Mouse (Mus musculus): ENCODE data around the gene Dock3. TPM values are rescaled to one million over a fixed set of nuclear protein-coding genes. Genes with fewer than 3 reads are reported as not detected.

Dock3 gene
- total RNA-seq (2021): 1 to 10 TPM in 1 of 2 experiments, under 1 TPM in 1; 0.63 to 1.6 TPM
- long read RNA-seq, experiment 1: 0 reads
- long read RNA-seq, experiment 2: 0 reads

DNA sequence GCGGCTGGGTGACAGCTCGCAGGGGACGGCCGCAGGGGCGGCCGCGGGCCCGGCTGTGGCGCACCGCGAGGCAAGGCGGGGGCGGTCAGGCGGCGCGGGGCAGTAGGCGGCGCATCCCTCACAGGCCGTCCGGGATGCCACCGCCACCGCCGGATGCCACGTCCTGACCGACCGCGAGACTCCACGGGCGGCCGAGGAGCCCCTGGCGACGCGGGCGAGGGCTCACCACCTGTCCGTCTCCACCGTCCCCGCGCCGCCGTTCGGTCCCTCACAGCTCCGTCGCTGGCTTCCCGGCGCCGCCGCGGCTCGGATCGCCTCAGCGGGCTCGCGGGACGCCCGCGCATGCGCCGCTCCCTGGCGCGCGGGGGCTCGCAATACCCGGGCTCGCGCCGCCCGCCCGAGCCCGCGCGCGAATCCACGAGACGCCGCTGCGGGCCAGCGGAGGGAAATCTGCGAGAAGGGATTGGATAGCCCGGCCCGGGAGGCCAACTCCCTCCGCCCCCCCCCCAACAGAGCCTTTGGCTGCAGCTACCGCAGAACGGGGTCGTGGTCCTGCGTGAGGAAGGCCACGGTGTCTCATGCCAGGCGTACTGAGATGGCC, at the start of gene Dock3:
Gene Dock3, minus strand, starts transcription at position 371 of the 601 bp plus-strand sequence.
- peak; percentile 73 to 80 for DNase-seq
- intact Hi-C loops (cut with DNase I): no loop called here

DNA sequence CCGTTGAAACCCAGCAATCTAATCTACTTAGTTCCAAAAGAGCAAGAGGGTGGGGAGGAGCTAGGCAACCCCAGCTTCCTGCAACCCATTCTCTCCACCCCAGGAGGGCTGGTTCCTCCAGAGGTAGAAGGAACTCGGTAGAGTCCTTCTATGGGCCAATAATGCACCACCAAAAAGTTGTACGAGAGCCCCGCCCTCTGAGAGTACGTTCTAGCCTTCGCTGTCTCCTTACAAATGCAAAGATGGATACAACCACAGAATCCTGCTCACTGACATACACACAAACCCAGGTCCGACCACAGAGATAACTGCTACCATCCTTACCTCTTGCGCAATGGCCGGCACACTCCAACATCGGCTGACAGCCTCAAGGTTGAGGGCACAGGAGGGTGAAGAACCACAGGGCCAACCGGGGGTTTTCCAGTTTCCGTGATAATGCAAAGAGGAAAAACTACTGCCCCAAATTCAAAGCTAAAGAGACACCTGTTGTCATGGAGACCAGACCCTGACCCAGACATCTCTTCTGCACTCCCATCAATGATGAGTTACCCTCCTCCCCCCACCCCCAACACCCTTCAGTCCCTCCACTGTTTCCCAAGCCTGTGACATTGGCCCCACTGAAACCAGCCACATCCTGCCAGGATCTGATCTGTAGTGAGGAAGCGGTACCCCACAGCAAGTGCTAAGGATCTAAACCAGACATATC, 48.8 kb upstream of the Dock3 start:
- no peak for DNase-seq
- intact Hi-C loops (cut with DNase I): no loop called here

GRCm38 (mm10) chr9:107279378-107280321, 47.9 kb upstream of the Dock3 start:
- intact Hi-C loops (cut with DNase I): no loop called here
- peak; percentile 18 to 51 for DNase-seq

DNA sequence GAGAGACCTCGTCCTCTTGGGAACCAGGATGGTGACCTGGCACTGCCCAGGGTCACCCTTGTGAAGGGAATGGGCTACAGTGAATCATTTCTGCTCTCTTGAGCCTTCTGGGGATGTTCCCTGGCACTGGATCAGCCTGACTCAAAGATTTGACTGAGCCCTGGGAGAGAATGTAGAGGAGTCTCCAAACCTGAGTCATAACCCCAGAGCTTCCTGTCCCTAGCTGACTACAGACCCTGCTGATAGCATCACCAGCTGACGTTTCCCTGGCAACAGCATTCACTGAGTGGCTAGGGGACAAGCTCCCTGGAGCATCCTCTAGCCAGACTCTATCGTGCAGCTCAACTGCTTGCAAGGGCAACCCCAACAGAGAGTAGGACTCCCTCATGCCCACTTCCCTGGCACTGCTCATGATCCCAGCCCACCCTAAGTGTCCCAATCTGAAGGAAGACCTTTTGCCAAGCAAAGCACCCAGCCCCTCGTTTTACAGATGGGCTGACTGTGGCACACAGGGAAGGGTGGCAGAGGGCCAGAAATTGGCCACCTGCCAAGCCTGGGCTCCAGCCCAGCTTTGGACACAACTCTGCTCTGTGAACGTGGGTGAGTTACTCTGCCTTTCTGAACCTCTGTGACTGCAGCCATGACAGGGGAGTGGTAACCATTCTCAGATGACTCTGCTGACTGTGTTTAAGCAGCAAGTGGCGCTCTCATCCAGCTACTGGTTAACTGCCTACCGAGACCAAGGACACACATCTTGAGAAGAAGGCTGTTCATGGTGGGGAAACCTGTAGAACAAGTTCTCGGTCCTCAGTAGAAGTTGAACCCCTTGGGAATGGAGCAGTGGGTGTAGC, 47.0 kb upstream of the Dock3 start:
- intact Hi-C loops (cut with DNase I): no loop called here
- peak; percentile 50 to 60 for DNase-seq

DNA sequence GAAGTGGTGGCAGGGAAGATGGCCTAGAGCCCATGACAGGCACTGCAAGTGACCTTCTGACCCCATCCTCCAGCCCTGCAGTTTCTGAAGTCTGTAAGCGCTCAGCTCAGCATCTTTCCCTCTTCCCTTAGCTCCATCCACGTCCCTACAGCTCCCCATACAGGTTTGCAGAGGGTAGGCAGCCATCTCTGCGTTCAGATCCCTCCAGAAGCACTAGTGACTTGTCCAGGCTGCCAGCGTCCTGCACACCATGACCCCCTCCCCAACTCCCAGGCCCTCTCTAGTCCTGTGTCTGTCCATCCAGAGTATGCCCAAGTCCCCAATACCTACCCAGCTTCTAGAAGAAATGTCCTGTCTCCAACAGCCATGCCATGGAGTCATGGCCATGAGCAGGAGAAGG, 46.4 kb upstream of the Dock3 start:
- no peak for DNase-seq
- intact Hi-C loops (cut with DNase I): no loop called here

- intact Hi-C loops (cut with DNase I): no loop called here
These were observed 45.9 kb upstream of the Dock3 start for GRCm38 (mm10) chr9:107277603-107278002.

DNA sequence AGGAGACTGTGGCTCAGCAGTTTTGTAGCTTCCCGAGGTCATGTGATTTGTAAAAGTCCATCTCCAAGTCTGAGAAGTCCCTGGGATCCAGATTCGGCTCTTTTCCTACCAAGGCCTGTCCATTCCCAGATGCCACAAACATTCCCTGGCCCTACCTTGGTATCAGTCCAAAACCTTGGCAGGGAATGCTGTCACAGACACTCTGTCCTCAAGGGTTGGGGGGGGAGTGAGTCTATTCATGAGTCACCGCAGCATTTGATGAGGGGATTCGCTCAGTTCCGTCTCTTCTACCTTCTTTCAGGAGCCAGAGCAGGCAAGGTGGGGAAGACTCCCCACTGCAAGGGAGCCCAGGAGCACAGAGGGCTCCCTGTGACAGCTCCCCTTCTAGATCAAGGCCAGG, 44.0 kb upstream of the Dock3 start:
- intact Hi-C loops (cut with DNase I): no loop called here
- no peak for DNase-seq

More at GRCm38 (mm10) chr9:107277603-107278002, 45.9 kb upstream of the Dock3 start:
- DNase-seq: no peak

DNA sequence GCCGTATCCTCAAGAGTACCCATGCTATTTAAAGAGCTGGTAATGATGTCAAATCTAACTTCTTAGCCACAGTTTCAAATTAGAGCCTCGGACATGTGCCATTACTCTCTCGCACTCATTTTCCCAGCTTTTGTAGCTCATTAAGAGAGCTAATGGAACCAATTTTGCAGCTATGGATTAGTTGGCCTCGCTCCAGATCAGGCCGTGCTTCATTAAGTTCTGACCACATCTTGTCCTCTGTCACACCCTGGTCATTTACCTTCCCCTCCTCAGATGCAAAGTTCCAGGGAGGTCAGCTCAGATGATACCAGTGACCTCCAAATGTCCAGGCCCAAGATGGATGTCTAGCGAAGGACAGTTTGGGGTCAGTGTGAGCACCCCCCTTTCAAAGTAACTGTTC, 43.0 kb upstream of the Dock3 start:
- intact Hi-C loops (cut with DNase I): no loop called here
- no peak for DNase-seq

GRCm38 (mm10) chr9:107273184-107273583, 41.5 kb upstream of the Dock3 start:
- intact Hi-C loops (cut with DNase I): no loop called here
- DNase-seq: no peak

DNA sequence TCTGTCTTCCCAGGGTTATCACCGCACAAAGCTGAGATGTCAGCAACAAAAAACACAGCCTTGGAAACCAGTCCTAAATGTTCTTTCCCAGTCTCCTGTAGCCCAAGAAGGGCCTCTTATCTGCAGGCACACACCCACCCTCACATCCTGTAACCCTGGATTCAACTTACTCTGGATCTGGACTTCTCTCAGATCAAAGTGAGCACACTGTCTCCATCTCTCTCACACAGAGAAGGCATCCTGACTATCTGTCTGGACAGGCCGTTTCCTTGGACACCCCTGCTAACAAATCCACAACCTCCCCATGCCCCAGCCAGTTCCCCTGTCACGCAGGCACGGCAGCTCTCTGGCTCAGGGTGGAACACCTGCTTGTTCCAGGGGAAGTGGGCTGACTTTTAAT, 40.6 kb upstream of the Dock3 start:
- DNase-seq: no peak
- intact Hi-C loops (cut with DNase I): no loop called here

DNA sequence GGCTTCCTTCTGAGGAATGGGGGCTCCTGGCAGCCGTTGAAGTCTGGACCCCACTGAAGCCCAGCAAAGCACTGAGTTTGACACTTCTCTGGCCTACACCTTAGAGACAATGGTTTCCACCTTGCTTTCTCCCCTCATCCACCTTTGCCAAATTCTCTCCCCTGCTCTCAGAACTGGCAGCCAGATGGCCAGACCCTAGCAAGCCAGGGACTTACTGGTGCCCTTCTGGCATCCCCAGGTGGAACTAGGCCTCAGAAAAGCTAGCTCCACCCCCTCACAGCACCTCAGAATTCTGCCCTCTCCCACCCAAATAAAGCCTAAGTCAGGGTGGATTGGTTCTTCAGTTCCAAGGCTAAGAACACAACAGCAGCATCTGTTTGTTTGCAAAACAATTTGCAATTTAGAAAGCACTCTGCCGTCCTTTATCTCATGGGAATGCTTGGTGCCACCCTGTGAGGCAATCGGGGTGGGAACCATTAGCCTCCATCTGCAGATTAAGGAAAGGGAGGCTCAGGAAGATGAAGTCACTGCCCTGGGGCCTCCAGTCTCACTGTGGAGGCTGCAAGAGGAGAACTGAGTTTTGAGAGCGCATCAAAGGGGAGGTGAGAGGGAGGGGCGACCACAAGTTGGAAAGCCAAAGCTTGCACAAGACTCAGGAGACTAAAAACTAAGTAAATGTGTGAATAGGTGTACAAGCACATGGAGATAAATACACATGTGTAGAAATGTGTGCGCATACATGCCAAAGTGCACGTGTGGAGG, 39.6 kb upstream of the Dock3 start:
- intact Hi-C loops (cut with DNase I): no loop called here
- DNase-seq: no peak

DNA sequence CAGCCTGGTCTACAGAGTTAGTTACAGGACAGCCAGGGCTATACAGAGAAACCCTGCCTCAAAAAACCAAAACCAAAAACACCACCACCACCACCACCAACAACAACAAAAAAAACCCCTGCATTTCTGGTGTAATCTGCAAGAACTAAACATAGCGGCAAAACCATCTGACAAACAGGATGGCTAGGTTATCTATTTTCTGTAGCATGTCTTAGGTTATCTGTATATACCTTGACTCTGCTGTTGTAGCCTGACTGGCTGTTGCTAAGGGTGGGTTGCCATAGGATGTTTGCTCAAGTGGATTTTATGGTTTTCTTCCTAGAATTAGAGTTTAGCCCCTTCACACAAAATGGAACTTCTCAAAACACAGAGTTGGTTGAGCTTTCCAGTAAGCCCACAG, 38.1 kb upstream of the Dock3 start:
- no peak for DNase-seq
- intact Hi-C loops (cut with DNase I): no loop called here

- DNase-seq: no peak
- intact Hi-C loops (cut with DNase I): no loop called here
These were observed 36.2 kb upstream of the Dock3 start for GRCm38 (mm10) chr9:107267721-107268402.

- no peak for DNase-seq
- intact Hi-C loops (cut with DNase I): no loop called here
These were observed 35.3 kb upstream of the Dock3 start for GRCm38 (mm10) chr9:107267028-107267427.

- intact Hi-C loops (cut with DNase I): no loop called here
- no peak for DNase-seq
These were observed 33.0 kb upstream of the Dock3 start for GRCm38 (mm10) chr9:107264731-107265130.

DNA sequence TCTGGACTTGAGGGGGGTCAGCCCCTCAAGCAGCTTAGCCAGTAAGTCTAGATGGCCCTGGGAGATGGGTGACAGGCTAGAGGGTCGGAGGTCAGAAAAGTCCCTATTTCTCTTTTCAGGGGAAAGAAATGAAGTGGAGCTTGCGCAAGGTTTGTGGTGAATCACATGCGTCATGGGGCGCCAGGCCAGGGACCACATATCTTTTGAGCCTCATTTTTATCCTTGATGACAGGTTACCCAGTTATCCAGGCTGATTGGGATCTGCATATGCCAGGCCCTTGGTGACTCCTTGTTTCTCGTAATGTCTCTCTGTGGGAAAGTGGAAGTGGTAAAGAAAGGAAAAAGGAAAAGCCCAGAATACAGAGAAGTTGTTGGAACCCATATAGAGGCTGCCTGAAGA, 32.2 kb upstream of the Dock3 start:
- intact Hi-C loops (cut with DNase I): no loop called here
- DNase-seq: no peak

DNA sequence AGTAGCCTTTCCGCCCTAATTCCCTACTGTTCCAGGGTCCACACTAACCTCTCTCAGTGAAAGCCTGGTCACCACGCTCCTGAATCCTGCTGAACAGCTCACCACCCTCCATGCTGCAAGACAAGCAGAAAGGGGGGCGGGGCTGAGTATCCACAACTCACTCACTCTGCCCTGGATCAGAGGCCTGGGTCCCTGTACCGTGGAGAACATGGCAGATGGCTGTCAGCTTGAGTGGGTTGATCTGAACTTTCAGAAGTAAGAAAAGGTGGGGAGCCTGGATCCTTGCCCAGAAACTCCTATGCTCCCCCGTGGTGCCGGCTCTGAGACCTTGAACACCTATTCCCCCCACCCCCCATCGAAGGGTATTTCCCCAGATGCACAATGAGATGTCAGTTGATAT, 30.7 kb upstream of the Dock3 start:
- DNase-seq: no peak
- intact Hi-C loops (cut with DNase I): no loop called here

DNA sequence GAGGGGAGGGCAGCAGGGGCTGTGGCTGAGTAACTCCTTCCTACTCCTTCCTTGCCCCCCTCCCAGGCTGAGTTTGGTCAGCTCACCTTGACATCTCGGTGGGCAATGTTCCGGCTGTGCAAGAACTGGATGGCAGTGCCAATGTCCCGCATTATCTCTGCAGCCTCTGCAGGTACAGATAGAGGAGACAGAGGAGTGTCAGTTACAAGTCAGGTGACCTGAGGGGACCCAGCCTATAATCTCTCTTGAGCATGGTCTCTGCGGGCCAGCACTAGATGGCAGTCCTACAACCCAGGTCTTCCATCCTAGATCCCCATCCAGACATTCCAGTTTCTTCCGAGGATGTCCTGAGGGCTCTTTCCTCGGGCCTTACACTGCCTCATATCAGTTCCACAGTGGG, 30.1 kb upstream of the Dock3 start:
- intact Hi-C loops (cut with DNase I): no loop called here
- no peak for DNase-seq

DNA sequence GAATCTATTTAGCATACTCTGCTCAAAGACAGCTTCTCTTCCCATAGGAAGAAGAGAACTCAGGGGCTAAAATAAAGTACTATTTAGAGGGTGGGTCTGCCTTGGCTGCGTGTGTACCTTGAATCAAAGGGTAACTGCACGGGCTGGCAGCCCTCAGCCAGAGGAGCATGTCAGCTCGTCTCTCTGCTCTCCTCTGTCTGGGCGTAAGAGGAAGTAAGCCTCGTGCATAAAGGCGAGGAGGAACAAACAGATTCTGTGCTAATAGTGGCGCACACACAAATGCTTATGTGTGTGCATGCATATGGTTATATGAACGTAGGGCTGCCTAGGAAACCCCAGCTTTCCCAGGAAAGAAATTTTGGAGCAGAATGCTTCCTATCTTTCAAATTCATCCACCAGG, 29.1 kb upstream of the Dock3 start:
- intact Hi-C loops (cut with DNase I): no loop called here
- DNase-seq: no peak
